Mouse (Mus musculus) layer of hippocampus, adult 8-10 months (tissue): ENCODE measurements around the gene Olfr843. TPM values are rescaled to one million over a fixed set of nuclear protein-coding genes. Genes with fewer than 3 reads are reported as not detected.

Experiments used
- DNase-seq, 2 experiments: peaks; one replicate each; pipeline ENCODE4 v3.0.0; 2022; ENCODE audit warnings: low spot score in 2 of 2
- total RNA-seq, 4 experiments: library from RNA; stranded (reverse); gene quantifications; 2 replicates each; pipeline ENCODE4 v1.2.4; 2022

The Olfr843 gene
- not detected for total RNA-seq

DNA sequence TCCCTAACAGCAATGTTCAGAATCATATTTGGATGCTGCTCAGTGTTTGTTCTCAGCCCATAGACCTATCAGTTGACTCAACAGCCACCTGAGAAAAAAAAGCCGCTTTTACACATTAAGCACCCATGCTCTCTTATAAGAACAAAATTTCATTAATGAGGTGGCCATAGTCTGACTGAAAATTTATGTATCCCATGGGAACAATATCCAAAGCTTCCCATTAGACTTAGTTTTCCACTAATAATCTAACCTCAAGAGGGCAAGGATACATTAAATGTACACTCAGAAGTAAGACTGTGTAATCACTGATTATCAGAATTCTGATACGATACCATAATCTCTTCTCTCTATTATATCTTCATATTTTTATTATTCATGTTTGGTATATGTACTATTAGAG is at the start of gene Olfr843:
TSS of gene Olfr843 (minus strand) at position 101 of the 400 bp plus-strand sequence.
- DNase-seq: no peak

Other genes starting within 250 kb of the Olfr843 start
- not detected for gene Olfr835, start 219.3 kb downstream of the Olfr843 start, total RNA-seq
- not detected for gene Olfr836, start 131.6 kb downstream of the Olfr843 start, total RNA-seq
- gene Olfr837, start 115.7 kb downstream of the Olfr843 start, total RNA-seq: not detected
- gene Olfr839-ps1, start 74.7 kb downstream of the Olfr843 start, total RNA-seq: under 1 TPM in 2 of 4 experiments, not detected in 2; 0.09 to 0.10 TPM
- gene Olfr844, start 64.4 kb upstream of the Olfr843 start, total RNA-seq: not detected
- gene Olfr845, start 84.5 kb upstream of the Olfr843 start, total RNA-seq: not detected
- gene Olfr846, start 112.0 kb upstream of the Olfr843 start, total RNA-seq: not detected
- gene Olfr847, start 126.7 kb upstream of the Olfr843 start, total RNA-seq: not detected
- gene Olfr849, start 188.3 kb upstream of the Olfr843 start, total RNA-seq: not detected
- not detected for gene Olfr850, start 226.3 kb upstream of the Olfr843 start, total RNA-seq
- gene Olfr851, start 241.3 kb upstream of the Olfr843 start, total RNA-seq: not detected